Mouse (Mus musculus): Measurements from ENCODE around the gene Ap2a2.
"Not testable (repeated sequence)": the region's sequence is repeated elsewhere in the genome, so short reads cannot be mapped to it uniquely, and the experiment has no call there.

Ap2a2 gene

GRCm38 (mm10) chr7:141607717-141608116, 45.7 kb downstream of the Ap2a2 start:
- DNase-seq = no peak

GRCm38 (mm10) chr7:141609719-141610514, 47.9 kb downstream of the Ap2a2 start:
- DNase-seq = no peak

- peak; percentile 43 for DNase-seq
Observed at GRCm38 (mm10) chr7:141611711-141612370, 49.9 kb downstream of the Ap2a2 start.

- DNase-seq = peak; percentile 59
Observed at GRCm38 (mm10) chr7:141612371-141612760, 50.4 kb downstream of the Ap2a2 start.

GRCm38 (mm10) chr7:141612791-141613190, 50.8 kb downstream of the Ap2a2 start:
- peak; percentile 77 for DNase-seq

GRCm38 (mm10) chr7:141614329-141614832, 52.4 kb downstream of the Ap2a2 start:
- no peak for DNase-seq

- no peak for DNase-seq
Observed at GRCm38 (mm10) chr7:141624214-141624613, 62.2 kb downstream of the Ap2a2 start.

- DNase-seq = no peak
Observed at GRCm38 (mm10) chr7:141625120-141625810, 63.3 kb downstream of the Ap2a2 start.

- no peak for DNase-seq
Observed at GRCm38 (mm10) chr7:141628018-141628417, 66.0 kb downstream of the Ap2a2 start.

- DNase-seq = no peak
Observed at GRCm38 (mm10) chr7:141629241-141629640, 67.3 kb downstream of the Ap2a2 start.

- not testable (repeated sequence) for DNase-seq
Observed at GRCm38 (mm10) chr7:141638077-141638476, 76.1 kb downstream of the Ap2a2 start.

GRCm38 (mm10) chr7:141638513-141639334, 76.8 kb downstream of the Ap2a2 start:
- DNase-seq = not testable (repeated sequence)

- DNase-seq = peak; percentile 31
Observed at GRCm38 (mm10) chr7:141639335-141639890, 77.4 kb downstream of the Ap2a2 start.

GRCm38 (mm10) chr7:141642375-141642774, 80.4 kb downstream of the Ap2a2 start:
- no peak for DNase-seq

- DNase-seq = no peak
Observed at GRCm38 (mm10) chr7:141643160-141643559, 81.2 kb downstream of the Ap2a2 start.

GRCm38 (mm10) chr7:141647083-141647482, 85.1 kb downstream of the Ap2a2 start:
- DNase-seq = no peak

- no peak for DNase-seq
Observed at GRCm38 (mm10) chr7:141647815-141648214, 85.8 kb downstream of the Ap2a2 start.

- no peak for DNase-seq
Observed at GRCm38 (mm10) chr7:141652191-141652590, 90.2 kb downstream of the Ap2a2 start.

GRCm38 (mm10) chr7:141660346-141660745, 98.4 kb downstream of the Ap2a2 start:
- DNase-seq = no peak

- DNase-seq = no peak
Observed at GRCm38 (mm10) chr7:141661481-141661880, 99.5 kb downstream of the Ap2a2 start.

- no peak for DNase-seq
Observed at GRCm38 (mm10) chr7:141662223-141662622, 100.2 kb downstream of the Ap2a2 start.

- DNase-seq = peak; percentile 50
Observed at GRCm38 (mm10) chr7:141666190-141666589, 104.2 kb downstream of the Ap2a2 start.

Measured in cerebellum, adult 9-10 months (tissue).